Mouse (Mus musculus) intestine, embryonic 15.5 days (tissue): ENCODE data around the gene Psmb2. TPM values are rescaled to one million over a fixed set of nuclear protein-coding genes. Genes with fewer than 3 reads are reported as not detected.
A peak's percentile ranks its signal among the peaks of the same experiment; 100 is the strongest.

ENCODE experiments used
- ATAC-seq: fragments of 200-750 bp; cut with Nextera tagmentation; 2 replicates; pipeline ENCODE4 v1.8.0; 2017; ENCODE audit warnings: moderate TSS enrichment, moderate library complexity
- H3K27ac ChIP-seq: fragments of 300-500 bp; sonication (generic); 2 replicates; pipeline ENCODE4 v1.5.1; 2015; ENCODE audit warnings: mild to moderate bottlenecking, inconsistent platforms
- H3K27me3 ChIP-seq: fragments of 300-500 bp; sonication (generic); replicated peaks from 2 replicates; pipeline ENCODE4 v1.6.1; 2015; ENCODE audit warnings: inconsistent platforms
- H3K36me3 ChIP-seq: fragments of 300-500 bp; sonication (generic); 2 replicates; pipeline ENCODE4 v1.6.1; 2015; ENCODE audit warnings: inconsistent platforms
- H3K4me1 ChIP-seq: fragments of 300-500 bp; sonication (generic); replicated peaks from 2 replicates; pipeline ENCODE4 v1.6.1; 2015; ENCODE audit warnings: inconsistent platforms
- H3K4me2 ChIP-seq: fragments of 300-500 bp; sonication (generic); replicated peaks from 2 replicates; pipeline ENCODE4 v1.6.1; 2015; ENCODE audit warnings: mild to moderate bottlenecking, inconsistent platforms
- H3K4me3 ChIP-seq: fragments of 300-500 bp; sonication (generic); replicated peaks from 2 replicates; pipeline ENCODE4 v1.5.1; 2015; ENCODE audit warnings: inconsistent platforms
- H3K9ac ChIP-seq: fragments of 300-500 bp; sonication (generic); 2 replicates; pipeline ENCODE4 v1.6.1; 2015; ENCODE audit warnings: inconsistent platforms
- H3K9me3 ChIP-seq: fragments of 300-500 bp; sonication (generic); 2 replicates; pipeline ENCODE4 v1.6.1; 2016; ENCODE audit warnings: inconsistent platforms
- WGBS: fragments of 180-500 bp; shearing (Covaris S2); methylation state at CpG from one replicate; pipeline ENCODE4 v1.1.7; 2015; 5-methylcytosine and 5-hydroxymethylcytosine counted together
- polyA plus RNA-seq: library from polyadenylated mRNA; unstranded; fragments of >200 nt; fragmentation: Nextera tagmentation; extraction: Ambion mirVana; gene quantifications from 2 replicates; pipeline ENCODE4 v1.2.1, GENCODE M21; 2015

Psmb2 gene
- polyA plus RNA-seq, 1 experiment from 2014 or later, result 500 TPM

DNA sequence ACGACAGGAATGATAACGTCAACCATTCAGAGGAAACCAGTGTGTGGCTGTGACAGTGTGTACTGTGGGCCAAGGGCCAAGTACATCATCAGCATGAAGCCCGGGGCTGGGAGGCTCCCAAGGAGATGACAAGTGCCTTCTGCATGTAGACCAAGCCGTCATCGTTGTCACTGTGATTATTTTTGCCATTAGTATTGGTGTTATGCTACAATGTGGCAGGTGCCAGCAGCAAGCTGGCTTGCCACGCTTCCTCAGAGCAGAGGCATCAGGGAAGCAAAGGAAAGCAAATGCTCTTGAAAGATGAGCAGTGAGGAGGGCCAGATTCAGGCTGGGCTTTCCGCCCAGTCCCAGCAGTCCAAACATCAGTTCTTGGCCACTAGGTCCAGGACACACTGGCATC lies 16.2 kb upstream of the Psmb2 start:
- H3K27me3 ChIP-seq, result no peaks in the 10 kb centered on the region; the same call in 1 of the 2 replicates
- no peaks in the 10 kb centered on the region for H3K4me1 ChIP-seq
- H3K9ac ChIP-seq, result no peak overlapping the region
- H3K27ac ChIP-seq, result no peak overlapping the region
- H3K4me2 ChIP-seq, result no peak overlapping the region
- WGBS, result 73% methylated on average over 7 of the region's 7 CpGs
- no peaks in the 10 kb centered on the region for H3K9me3 ChIP-seq
- H3K36me3 ChIP-seq, result no peaks in the 10 kb centered on the region
- H3K4me3 ChIP-seq, result no peak overlapping the region
- no peak for ATAC-seq

DNA sequence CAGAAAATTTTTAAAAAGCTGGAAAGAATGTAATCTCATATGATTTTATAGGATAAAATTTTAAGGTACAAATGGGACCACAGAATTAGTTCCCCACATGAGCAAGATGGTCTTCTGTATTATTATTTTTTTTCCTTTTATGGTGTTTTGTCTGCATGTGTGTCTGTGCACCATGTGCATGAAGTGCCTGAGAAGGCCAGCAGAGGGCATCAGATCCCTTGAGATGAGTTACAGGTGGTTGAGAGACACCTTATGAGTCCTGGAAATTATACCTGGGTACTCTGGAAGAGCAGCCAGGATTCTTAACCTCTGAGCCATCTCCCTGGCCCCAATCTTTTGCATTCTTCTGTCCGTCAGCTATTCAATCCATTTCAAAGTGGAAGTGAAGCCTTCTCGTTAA lies 10.4 kb upstream of the Psmb2 start:
- Histone ChIP-seq H3K27me3 (no peaks in the 10 kb centered on the region), H3K27ac (no peak overlapping the region), H3K36me3 (no peaks in the 10 kb centered on the region), H3K4me1 (no peaks in the 10 kb centered on the region), H3K4me2 (no peak overlapping the region), H3K9ac (no peak overlapping the region), H3K9me3 (no peaks in the 10 kb centered on the region), H3K4me3 (no peak overlapping the region)
- whole genome bisulfite sequencing, result 91% methylated on average over 2 of the region's 2 CpGs
- ATAC-seq, result no peak

DNA sequence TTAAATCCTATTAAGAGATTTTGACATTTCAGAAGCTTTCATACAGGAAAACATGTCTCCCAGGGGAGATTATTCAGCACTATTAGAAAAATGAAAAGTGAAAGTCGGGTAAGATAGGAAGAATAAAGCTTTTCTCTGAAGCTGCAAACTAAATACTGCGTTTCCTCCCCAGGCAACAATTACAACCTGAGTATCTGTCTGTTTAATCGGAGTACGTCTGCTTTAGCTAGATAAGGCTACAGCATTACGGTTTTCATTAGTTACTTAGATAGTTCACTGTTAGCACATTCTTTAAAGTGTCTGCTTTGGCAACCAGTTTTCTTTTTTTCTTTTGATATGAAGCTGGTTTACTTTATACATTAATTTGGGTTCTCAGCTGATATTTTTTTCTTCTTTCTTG lies 4.9 kb downstream of the Psmb2 start:
- Histone ChIP-seq H3K9ac (no peak overlapping the region), H3K4me3 (no peak overlapping the region), H3K4me1 (no peaks in the 10 kb centered on the region), H3K27ac (no peak overlapping the region), H3K9me3 (no peaks in the 10 kb centered on the region), H3K4me2 (no peak overlapping the region), H3K27me3 (no peaks in the 10 kb centered on the region), H3K36me3 (peaks cover 11% of the 10 kb centered on the region; the same call in 1 of the 2 replicates)
- WGBS, result 80% methylated on average over 5 of the region's 5 CpGs
- no peak for ATAC-seq

DNA sequence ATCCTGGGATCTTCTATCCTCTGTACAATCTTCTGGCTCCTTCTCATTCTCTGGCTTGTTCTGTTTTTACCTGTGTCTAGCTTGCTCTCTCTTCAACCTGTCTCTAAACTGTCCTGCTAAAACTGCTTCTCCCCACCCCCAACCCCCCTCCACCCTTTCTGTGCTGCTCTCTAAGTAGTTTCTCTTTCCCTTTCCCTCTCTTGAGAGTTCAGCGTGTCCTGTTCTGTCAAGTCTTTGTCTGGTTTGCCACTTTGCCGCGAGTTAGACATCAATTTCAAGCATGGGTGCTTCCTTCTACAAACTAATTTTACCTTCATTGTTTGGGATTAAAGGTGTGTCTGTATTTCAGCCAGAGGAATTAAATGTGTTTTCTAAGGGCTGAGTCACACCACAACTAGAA lies 5.7 kb downstream of the Psmb2 start:
- ATAC-seq, result no peak
- WGBS, result 78% methylated on average over 3 of the region's 3 CpGs

DNA sequence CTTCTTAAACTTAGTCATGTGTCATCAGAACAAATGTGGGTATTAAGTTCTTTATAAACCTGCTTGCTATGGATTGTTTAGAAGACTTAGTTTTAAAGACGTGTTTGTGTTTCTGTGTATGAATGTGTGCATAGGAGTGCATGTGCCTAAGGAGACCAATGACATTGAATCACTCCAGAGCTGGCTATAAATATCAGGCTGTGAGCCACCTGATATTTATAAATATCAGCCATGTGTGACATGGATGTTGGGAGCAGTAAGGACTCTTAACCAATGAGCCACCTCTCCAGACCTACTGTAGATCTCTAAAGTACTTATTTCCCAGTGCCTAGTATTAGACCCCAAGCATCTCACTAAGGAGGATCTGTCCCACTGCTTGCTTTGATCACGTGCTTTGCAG lies 12.0 kb downstream of the Psmb2 start:
- no peak for ATAC-seq
- Histone ChIP-seq H3K9ac (no peak overlapping the region), H3K4me1 (no peaks in the 10 kb centered on the region), H3K9me3 (no peaks in the 10 kb centered on the region), H3K36me3 (peaks cover 12% of the 10 kb centered on the region), H3K4me2 (no peak overlapping the region), H3K4me3 (no peak overlapping the region), H3K27ac (no peak overlapping the region), H3K27me3 (no peaks in the 10 kb centered on the region)
- 81% methylated on average over 2 of the region's 2 CpGs for WGBS

More for the DNA sequence above, 5.7 kb downstream of the Psmb2 start:
- Histone ChIP-seq H3K4me2 (no peak overlapping the region), H3K27ac (no peak overlapping the region), H3K4me1 (no peaks in the 10 kb centered on the region), H3K9ac (no peak overlapping the region), H3K9me3 (no peaks in the 10 kb centered on the region), H3K4me3 (no peak overlapping the region), H3K36me3 (peaks cover 13% of the 10 kb centered on the region), H3K27me3 (no peaks in the 10 kb centered on the region)

DNA sequence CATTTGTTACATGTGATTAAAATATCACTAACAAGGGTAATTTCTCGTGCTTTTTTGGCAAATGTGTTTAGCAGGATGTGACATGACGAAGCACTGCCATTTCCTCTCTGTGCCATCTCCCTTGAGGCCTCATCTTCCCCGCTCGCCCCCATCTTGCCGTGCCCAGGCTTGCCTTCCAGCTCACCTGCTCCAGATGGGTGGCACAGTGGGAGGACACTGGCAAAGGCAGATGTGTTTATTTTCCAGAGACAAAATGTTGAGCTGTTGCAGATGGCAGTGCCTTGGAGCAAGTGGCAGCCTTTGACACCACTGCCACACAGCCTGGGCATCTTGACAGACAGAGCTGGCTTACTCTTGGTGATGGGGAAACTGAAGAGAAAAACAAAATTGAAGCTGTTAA lies 15.6 kb downstream of the Psmb2 start:
- H3K27me3 ChIP-seq, result no peaks in the 10 kb centered on the region
- no peaks in the 10 kb centered on the region for H3K4me1 ChIP-seq
- no peak overlapping the region for H3K4me3 ChIP-seq
- WGBS, result 87% methylated on average over 5 of the region's 5 CpGs
- no peak overlapping the region for H3K9ac ChIP-seq
- peaks cover 2% of the 10 kb centered on the region; the same call in 1 of the 2 replicates for H3K36me3 ChIP-seq
- no peak overlapping the region for H3K4me2 ChIP-seq
- no peak for ATAC-seq
- H3K9me3 ChIP-seq, result no peaks in the 10 kb centered on the region
- no peak overlapping the region for H3K27ac ChIP-seq

DNA sequence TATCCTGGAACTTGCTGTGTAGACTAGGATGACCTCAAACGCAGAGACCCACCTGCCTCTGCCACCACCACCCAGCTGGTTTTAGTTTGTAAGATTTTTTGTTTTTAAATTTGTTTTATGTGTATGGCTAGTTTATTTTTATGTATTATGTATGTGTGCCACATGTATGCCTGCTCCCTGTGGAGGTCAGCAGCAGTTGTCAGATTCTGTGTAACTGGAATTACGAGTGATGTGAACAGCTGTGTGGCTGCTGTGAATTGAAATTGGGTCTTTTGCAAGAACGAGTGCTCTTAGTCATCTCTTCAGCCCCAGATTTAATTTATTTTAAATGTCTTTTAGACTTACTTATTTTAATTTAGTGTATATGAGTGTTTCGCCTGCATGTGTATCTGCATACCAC lies 19.5 kb downstream of the Psmb2 start:
- Histone ChIP-seq H3K27me3 (no peaks in the 10 kb centered on the region), H3K27ac (no peak overlapping the region), H3K9ac (no peak overlapping the region), H3K36me3 (peaks cover 5% of the 10 kb centered on the region), H3K4me2 (no peak overlapping the region), H3K9me3 (no peaks in the 10 kb centered on the region), H3K4me1 (no peaks in the 10 kb centered on the region), H3K4me3 (no peak overlapping the region)
- WGBS, result 93% methylated on average over 4 of the region's 4 CpGs
- no peak for ATAC-seq

DNA sequence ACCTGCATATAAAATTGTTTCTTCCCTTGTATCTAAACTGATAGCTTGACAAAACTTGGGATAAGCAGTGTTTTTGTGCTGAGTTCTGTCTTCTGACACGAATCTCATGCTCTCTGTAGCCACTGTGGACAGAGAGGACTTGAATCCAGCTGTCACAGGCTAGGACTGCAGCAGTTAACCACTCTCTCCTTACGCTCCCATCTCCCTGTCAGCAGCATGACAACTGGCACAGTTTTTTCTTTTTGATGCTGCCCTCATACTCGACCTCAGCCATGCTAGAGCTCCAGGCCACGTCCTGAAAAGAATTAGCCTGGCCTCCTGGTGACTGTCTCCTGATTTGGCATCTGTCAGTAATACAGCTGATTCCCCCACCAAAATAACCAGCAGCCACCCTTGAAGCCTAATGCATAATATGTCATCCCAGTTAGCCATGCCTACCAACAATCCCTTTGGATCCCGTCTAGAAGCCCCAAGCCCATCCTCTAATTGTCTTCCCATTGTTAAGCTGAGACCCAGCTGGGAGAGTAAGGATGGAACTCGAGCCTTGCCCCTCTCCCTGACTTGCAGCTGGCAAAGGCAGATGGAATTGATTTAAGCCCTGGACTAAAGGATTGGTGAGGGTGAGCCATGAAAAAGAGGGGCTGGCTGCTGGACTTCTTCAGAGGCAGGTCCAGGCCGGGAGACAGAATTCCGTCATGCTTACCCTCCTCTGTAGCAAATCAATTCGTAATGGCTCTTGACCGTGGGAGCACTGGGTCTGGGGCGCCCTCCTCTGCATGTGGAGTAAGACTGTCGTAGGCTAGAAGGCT lies 29.4 kb downstream of the Psmb2 start:
- 83% methylated on average over 12 of the region's 12 CpGs for WGBS
- no peak for ATAC-seq
- H3K9ac ChIP-seq, result no peak overlapping the region
- H3K4me2 ChIP-seq, result no peak overlapping the region
- no peaks in the 10 kb centered on the region for H3K27me3 ChIP-seq
- H3K36me3 ChIP-seq, result peaks cover 26% of the 10 kb centered on the region
- H3K4me3 ChIP-seq, result no peak overlapping the region
- no peaks in the 10 kb centered on the region for H3K4me1 ChIP-seq
- no peak overlapping the region for H3K27ac ChIP-seq
- H3K9me3 ChIP-seq, result no peaks in the 10 kb centered on the region

DNA sequence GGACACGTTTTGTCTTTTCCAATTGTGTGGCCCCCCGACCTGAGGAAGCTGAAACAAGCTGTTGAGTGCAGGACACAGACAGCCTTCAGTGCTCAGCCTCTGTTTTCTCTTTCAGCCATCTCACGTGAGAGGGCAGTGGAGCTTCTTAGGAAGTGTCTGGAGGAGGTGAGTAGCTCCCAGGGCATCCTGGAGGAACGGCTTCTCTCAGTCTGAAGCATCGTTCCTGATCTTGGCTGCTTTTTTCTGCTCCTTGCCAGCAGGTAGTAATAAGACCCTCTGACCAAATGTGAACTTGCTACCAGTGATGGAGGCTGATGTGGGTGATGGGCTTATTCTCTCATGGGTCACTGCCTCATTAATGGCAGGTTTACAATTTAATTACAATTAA lies 30.0 kb downstream of the Psmb2 start:
- H3K9ac ChIP-seq, result no peak overlapping the region
- no peak overlapping the region for H3K4me2 ChIP-seq
- ATAC-seq, result no peak
- H3K27ac ChIP-seq, result no peak overlapping the region
- H3K4me1 ChIP-seq, result no peaks in the 10 kb centered on the region
- H3K36me3 ChIP-seq, result peaks cover 29% of the 10 kb centered on the region
- no peaks in the 10 kb centered on the region for H3K9me3 ChIP-seq
- H3K4me3 ChIP-seq, result no peak overlapping the region
- H3K27me3 ChIP-seq, result no peaks in the 10 kb centered on the region
- 87% methylated on average over 5 of the region's 5 CpGs for WGBS

DNA sequence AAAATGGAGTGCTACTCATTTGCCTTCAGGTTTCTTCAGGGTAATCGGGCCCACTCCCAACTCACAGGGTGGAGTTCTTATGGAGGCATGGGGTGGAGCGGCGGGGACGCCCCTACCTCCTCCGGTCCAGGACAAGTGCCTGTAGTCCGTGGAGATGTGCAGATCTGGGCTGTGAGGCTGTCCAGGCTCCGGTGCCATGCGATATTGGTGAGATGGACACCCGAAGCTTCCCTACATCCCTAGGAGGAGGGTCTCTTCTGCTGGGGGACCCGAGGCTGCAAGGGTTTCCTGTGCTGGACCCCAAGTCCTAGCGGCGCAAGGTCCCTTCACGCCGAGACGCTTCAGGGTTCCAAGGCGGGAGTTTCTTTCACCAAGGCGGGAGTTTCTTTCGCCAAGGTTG lies 54.7 kb downstream of the Psmb2 start:
- H3K27ac ChIP-seq, result no peak overlapping the region
- H3K4me2 ChIP-seq, result peak overlapping the region; percentile 7
- H3K9ac ChIP-seq, result no peak overlapping the region
- peaks cover 21% of the 10 kb centered on the region for H3K4me1 ChIP-seq
- 4% methylated on average over 18 of the region's 18 CpGs for WGBS
- peaks cover 76% of the 10 kb centered on the region for H3K27me3 ChIP-seq
- ATAC-seq, result no peak
- H3K36me3 ChIP-seq, result no peaks in the 10 kb centered on the region
- H3K4me3 ChIP-seq, result no peak overlapping the region
- H3K9me3 ChIP-seq, result no peaks in the 10 kb centered on the region

DNA sequence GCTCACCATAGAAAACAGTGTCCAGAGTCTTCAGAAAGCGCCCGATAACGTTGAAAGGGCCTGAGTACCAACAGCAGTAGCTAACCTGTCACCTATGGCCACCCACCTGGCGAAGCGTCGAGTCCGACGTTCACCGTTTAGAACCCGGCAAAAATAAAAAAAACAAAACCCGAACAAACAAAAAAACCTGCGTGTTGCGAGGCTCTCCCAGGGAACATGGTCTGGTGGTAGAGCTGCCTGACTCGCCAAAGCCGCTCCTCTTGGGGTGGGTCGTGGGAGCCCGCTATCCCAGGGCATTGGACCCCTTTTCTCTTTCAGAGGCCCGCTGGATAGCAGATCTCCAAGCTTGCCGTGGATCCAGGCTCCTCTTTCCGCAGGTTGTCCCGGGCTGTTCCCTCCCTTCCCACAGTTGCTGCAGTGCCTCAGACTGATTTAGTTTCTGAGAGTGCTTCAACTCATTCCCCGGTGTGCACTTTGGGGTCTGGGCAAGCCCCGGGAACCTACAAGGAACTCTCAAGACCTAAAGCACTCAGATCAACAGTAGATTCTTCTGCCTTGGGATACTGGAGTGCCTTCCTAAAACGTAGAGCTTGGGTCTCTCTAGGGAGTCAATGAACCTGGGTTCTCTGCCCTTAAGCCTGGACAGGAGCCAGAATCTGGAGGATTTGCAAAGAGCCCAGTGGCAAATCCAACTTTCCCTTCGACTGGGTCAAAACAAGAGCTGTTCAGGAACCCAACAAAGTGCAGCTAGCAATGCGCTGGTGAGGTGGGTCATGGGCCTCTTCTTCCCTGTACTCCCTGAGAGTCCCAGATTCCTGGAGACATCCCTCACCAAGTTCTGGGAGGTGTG lies 55.3 kb downstream of the Psmb2 start:
- H3K4me1 ChIP-seq, result peaks cover 21% of the 10 kb centered on the region
- H3K4me3 ChIP-seq, result no peak overlapping the region
- H3K36me3 ChIP-seq, result no peaks in the 10 kb centered on the region
- peaks cover 82% of the 10 kb centered on the region for H3K27me3 ChIP-seq
- no peaks in the 10 kb centered on the region for H3K9me3 ChIP-seq
- H3K27ac ChIP-seq, result no peak overlapping the region
- ATAC-seq, result no peak
- WGBS, result 4% methylated on average over 26 of the region's 26 CpGs
- H3K9ac ChIP-seq, result no peak overlapping the region
- peak overlapping the region; percentile 7 for H3K4me2 ChIP-seq

DNA sequence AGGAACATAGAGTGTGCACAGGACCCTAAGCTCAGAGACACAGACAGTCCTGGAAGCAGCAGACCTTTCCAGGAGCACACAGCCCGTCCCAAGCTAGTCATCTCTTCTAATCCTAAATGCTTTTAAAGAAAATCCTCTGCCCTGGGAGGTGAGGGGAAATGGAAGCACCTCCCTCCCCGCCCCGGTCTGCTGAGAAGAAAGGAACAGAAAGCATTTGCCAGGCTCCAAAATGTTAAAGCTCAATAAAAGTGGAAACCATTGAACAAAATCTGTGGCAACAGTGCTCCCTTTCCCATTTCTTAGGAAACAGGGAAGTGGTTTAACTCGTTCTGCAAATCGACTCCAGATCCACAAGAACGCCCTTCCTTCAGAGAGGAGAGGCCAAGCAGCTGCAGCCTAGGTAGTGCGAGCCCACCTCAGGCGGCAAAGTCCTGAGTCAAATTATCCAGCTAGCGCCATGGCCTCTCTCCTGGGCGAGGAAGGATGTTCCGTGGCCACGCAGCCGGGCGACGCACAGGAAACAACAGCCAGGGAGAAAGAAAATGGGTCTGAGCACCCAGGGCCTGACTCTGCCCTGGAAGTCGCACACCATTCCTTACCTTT lies 56.7 kb downstream of the Psmb2 start:
- H3K27me3 ChIP-seq, result peaks cover 92% of the 10 kb centered on the region
- peaks cover 21% of the 10 kb centered on the region for H3K4me1 ChIP-seq
- WGBS, result 4% methylated on average over 16 of the region's 16 CpGs
- H3K9me3 ChIP-seq, result no peaks in the 10 kb centered on the region
- no peak for ATAC-seq
- H3K27ac ChIP-seq, result no peak overlapping the region
- no peaks in the 10 kb centered on the region for H3K36me3 ChIP-seq
- H3K4me2 ChIP-seq, result no peak overlapping the region; the same call in 1 of the 2 replicates
- no peak overlapping the region for H3K4me3 ChIP-seq
- no peak overlapping the region for H3K9ac ChIP-seq
